Mouse (Mus musculus): ENCODE results near the gene Coq8a.

GRCm38 (mm10) chr1:180197956-180198355, 1.4 kb downstream of the Coq8a start:
- TF ChIP-seq HCFC1 (IDR thresholded peaks at IDR 0.05; ENCODE audit: low read depth, low read length) = no peak
- TF ChIP-seq TAL1 (IDR thresholded peaks at IDR 0.05; ENCODE audit: low read length) = no peak
- no peak for TF ChIP-seq NELFE (IDR thresholded peaks at IDR 0.05; ENCODE audit: low read depth, low read length)
- no peak for TF ChIP-seq POLR2A (IDR thresholded peaks at IDR 0.05; ENCODE audit: control insufficient read depth in 1 of 2, insufficient read depth in 1 of 2, low read depth in 1 of 2, low read length in 2 of 2, poor library complexity in 1 of 2)
- no peak for TF ChIP-seq ZMIZ1 (IDR thresholded peaks at IDR 0.05; ENCODE audit: low read depth, low read length)
- TF ChIP-seq CTCF (IDR thresholded peaks at IDR 0.05 in 2 of 3, conservative IDR thresholded peaks at IDR 0.05 in 1 of 3; ENCODE audit: control insufficient read depth in 1 of 3, insufficient read depth in 1 of 3, low read depth in 2 of 3, low read length in 3 of 3, poor library complexity in 1 of 3, severe bottlenecking in 1 of 3) = no peak
- TF ChIP-seq POLR2AphosphoS5 (IDR thresholded peaks at IDR 0.05; ENCODE audit: borderline replicate concordance, low read depth, low read length) = no peak
- TF ChIP-seq NRF1 (IDR thresholded peaks at IDR 0.05; ENCODE audit: insufficient read depth, low read depth, low read length, poor library complexity, severe bottlenecking) = no peak
